Mouse (Mus musculus) yolk sac, embryonic 10.5 days (tissue): ENCODE data around the gene Brms1.

Experiments used
- DNase-seq: peaks from one replicate; pipeline ENCODE4 v3.0.0-alpha.2; 2017; ENCODE audit warnings: low spot score

Brms1 gene

DNA sequence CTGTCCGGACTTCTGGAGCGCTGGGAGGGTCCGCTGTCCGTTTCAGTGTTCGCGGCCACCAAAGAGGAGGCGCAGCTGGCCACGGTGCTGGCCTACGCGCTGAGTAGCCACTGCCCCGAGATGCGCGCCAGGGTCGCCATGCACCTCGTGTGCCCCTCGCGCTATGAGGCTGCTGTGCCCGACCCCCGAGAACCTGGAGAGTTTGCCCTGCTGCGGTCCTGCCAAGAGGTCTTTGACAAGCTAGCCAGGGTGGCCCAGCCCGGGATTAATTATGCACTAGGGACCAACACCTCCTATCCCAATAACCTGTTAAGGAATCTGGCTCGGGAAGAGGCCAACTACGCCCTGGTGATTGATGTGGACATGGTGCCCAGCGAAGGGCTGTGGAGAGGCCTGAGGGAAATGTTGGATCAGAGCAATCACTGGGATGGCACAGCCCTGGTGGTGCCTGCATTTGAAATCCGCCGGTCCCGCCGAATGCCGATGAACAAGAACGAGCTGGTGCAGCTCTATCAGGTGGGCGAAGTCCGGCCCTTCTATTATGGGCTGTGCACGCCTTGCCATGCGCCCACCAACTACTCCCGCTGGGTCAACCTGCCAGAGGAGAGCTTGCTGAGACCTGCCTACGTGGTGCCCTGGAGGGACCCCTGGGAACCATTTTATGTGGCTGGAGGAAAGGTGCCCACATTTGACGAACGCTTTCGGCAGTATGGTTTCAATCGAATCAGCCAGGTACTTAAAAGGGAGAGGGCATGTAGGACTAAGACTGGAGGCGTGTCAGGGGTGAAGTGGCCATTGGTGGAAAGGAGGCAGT lies 1.6 kb upstream of the Brms1 start:
- no peak for DNase-seq

DNA sequence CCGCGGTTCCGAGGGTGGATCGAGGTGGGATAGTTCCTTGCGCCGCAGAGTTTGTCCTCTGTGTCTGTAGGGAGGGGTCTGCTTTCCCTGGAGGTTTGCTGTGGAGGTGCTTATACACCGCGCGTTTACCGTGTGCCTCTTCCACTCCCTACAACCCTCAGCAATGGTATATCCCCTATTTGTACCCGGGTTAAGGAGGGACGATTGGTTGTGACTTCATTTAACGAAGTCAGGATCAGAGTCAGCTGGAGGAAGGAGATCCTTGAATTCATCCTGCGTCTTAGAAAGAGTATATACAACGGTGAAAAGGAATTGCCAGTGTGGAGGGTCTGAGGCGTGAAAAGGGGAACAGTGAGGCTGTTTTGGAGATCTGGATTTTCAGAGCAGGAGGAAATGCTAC lies 434 bp downstream of the Brms1 start:
- no peak for DNase-seq

DNA sequence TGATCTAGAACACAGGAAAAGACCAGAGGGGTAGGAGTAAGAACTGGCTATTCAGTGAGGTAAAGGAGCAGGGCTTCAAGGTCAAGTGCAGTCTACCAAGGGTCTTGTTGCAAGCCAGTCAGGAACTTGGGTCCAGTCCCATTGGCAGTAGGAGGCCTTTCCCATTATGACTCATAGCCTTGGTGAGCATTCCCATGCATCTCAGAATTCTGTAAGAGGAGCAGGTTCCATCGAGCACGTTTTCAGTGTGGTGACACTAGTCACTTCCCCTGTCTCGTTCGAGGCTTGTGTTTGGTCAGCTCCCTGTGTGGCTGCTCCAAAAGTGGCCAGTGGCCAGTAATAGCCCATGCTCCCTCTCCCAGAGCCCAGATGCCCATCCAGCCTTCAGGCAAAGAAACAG lies 4.4 kb downstream of the Brms1 start:
- DNase-seq: no peak

DNA sequence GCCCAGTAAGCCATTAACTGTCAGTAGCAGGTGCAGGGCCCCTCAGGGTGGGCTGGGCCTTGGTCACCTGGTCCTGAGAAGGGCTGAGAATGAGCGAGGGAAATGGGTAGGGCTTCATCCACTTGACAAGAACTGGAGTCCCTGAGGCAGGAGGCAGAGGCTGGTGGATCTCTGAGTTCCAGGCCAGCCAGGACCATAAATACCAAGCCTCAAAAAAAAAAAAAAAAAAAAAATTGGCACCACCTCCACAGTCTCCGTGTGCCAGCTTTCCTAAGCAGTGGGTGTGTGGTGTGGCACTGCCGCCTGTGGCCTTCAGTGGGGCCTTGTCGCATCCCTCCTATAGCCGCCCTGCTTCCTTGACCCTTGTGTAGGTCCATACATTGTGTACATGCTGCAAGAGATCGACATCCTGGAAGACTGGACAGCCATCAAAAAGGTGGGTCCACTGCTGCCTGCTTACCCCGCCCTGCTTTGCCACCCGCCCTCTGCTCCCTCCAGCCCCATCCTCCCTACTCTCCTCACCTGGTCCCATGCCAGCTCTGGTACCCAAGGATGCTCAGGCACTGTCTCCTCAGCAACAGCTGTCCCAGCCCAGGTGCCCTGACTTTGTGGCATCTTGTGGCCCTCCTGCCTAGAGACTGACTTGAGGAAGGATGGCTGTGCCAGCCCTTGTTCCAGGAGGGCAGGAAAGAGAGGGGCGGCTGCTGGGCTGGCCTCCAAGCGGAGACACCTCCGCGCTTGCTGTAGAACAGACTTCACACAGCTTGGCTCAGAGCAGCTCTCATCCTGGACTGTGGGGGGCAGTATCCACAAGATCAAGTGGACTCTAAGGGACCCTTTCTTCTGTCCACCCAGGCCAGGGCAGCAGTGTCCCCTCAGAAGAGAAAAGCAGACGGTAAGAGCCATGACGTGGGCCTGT lies 7.2 kb downstream of the Brms1 start:
- DNase-seq: no peak

DNA sequence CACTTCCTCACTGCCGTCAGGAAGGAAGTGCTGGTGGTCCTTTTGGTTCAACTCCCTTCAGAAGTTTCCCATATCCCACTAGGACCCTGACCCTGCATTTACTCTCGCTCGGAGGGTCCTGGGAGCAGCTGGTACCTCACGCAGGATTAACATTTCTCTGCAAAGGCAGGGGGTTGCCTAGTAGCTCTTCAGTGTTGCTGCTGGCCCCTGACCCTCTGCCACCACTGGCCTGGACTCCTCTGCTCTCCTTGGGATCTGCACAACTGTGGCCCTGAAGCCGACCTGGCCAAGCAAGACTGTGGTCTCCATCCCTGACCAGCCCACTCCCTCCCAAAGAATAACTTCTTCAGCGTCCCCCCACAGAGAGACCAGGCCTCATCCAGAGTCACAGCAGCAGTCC lies 8.2 kb downstream of the Brms1 start:
- no peak for DNase-seq

DNA sequence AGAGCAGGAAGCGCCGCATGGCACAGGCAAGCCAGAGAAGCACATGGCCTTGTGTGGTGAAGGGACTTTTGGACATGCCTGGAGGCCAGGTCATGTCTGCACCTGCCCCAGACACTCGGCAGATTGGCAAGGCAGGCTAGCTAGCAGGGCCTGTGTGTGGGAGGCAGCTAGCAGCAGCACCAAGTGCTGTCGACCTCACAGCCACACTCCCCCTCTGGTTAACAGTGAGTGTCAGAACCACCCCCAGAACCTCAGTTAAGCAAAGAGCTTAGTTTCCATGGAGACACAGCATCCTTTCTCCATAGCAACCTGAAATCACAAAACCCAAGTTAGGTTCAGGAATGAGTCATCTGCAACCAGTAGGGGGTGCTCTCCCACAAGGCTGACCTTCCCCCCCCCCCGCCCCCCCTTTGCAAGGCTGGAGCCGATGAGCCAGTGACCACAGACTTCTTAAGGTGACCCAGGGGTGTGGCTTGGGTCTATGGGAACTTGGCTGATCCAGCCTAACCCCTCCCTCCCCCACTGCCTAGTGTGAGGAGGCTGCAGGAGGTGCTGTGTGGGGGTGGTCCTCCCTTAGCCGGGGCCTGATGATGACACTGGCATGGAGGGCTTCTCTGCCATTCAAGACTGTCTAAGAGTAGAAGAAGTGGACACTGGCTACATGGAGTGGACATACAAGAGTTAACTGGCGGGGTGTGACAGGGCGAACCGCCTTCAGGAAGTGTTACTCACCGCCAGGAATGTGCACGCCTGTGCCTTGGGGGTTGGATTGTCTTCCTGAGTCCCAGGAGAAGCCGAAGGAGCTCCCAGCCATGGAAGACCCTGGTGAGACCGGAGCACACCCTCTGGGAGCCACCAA lies 9.1 kb downstream of the Brms1 start, which contains the start of gene Rin1:
Rin1 (plus strand) TSS at position 435 of the 859 bp plus-strand sequence.
- peak; percentile 83 for DNase-seq

DNA sequence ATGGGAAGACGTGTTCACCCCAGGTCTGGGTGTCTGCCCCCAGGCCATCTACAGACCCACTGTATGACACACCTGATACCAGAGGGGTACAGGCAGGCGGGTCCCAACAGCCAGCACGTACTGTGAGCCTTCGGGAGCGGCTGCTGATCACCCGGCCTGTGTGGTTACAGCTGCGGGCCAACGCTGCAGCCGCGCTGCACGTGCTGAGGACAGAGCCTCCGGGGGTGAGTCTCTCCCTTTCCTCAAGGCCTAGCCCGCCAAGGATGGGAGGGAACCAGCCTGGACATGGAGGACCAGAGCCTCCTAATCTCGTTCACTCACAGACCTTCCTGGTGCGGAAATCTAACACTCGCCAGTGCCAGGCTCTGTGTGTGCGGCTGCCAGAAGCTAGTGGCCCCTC lies 9.9 kb downstream of the Brms1 start:
- DNase-seq: no peak

DNA sequence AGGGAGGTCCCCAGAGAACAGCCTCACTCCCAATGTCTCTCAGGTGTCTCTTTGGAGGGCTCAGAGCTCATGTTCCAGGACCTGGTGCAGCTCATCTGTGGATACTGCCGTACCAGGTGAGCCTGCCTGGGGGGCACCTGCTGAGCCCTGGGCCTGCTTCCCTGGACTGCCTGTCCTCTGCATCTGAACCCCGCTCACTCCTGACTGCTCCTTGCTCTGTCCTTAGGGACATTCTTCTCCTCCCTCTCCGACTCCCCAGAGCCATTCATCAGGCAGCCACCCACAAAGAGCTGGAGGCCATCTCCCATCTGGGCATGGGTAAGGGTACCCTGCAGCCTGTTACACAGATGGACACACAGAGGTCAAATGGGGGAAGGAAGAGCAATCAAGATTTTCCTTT lies 10.4 kb downstream of the Brms1 start:
- no peak for DNase-seq

DNA sequence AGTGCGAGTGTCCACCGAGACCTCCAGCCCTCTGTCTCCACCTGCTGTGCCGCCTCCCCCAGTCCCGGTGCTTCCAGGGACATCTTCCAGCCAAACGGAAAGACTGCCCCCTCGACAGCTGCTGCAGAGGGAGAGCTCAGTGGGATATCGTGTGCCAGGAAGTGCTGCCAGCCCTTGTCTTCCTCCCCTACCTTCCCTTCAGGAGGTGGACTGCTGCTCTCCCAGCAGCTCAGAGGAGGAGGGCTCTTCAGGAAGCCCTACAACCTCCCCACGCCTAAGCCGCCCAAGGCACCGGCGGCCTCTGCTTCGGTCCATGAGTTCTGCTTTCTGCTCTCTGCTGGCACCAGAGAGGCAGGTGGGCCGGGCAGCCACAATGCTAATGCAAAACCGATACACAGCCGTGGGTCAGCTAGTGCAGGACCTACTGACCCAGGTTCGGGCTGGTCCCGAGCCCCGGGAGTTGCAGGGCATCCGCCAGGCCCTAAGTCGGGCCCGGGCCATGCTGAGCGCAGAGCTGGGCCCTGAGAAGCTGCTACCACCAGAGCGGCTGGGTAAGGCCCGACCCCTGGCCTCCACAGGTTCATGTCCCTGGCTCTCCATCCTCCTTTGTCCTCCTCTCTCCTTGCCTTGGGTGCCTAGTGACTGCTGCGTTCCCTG lies 11.1 kb downstream of the Brms1 start:
- no peak for DNase-seq

DNA sequence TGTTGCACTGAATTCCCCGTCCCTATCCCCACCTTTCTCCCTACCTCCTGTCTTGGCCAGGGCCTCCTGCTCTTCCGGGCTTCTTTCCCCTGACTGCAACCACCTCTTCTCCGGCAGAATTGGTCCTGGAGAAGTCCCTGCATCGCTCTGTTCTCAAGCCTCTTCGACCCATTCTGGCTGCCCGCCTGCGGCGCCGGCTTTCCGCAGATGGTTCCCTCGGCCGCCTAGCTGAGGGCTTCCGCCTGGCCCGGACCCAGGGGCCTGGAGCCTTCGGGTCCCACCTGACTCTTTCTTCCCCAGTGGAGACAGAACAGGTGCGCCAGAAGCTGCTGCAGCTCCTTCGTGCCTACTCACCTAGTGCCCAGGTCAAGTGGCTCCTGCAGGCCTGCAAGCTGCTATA lies 11.7 kb downstream of the Brms1 start:
- no peak for DNase-seq

DNA sequence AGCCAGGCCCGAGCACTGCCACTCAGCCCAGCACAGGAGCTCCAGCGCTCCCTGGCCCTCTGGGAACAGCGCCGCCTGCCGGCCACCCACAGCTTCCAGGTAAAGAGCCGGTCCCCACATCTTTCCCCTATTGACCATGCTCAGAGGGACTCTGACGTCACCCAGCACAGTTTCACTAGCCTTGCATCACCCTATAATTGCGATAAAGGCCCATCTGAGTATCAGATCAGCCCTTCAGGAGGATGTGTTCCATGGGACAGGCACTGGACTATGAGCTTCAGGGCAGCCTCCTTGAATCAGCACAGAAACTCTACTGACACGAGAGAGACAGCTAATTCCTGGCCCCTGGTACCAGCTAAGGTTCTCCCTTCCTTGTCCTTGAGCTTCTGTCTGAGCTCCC lies 12.8 kb downstream of the Brms1 start:
- DNase-seq: no peak

DNA sequence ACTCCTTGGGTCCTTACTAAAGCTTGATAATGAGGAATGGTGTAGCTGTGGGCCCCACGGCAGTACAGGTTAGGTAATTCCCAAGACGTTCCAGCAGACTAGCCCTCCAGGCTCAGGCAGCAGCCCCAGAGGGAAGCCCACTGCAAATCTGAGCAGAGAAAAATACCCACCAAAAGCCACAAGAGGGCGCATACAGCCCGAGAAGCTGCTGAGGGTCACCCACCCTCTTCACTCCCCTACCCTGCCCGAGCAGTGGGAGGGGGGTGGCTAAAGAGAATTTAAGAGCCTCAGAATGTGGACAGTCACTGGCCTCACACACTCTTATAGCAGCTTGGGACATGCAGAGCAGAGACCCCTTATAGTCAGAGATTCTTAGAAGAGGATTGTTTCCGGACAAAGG lies 15.1 kb downstream of the Brms1 start:
- DNase-seq: peak; percentile 57

DNA sequence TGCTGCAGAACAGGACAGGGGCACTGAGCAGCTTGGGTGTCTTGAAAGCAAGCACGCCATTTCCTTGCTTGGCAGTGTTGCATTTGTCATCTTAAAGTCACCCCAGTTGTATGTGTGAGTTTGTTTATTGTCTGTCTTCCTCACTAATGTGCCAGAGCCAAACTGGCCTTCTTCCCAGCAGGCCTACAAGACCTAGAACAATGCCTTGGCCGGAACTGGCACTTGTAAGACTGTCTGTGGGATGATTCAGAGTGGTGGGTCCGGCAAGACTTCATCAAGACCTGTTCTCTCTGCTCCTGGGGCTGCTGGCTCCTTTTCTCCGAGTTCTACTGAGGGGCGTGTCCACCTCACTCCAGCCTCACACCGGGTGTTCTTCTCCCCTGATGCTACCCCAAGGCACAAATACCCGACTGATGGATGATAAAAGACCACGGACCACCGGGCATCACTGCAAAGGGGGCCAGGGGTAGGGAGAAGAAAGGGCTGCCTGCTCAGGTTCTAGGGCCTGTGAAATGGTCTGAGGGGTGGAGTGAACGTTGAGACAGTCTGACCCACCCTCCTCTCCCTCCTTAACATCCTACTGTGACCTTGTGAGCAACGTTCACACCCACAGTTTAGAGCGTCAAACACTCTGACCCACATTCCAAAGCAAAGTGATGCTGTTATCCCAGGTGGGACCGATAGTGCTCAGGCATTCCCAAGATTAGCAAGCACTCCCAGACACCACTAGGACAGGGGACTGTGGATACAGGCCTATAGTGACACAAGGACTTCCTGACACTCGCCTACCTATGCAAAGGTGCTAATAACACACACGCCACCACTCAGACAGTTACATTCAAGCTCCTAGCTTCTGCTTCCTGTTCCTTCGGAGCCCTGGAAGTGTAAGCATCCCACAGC lies 17.0 kb downstream of the Brms1 start:
- no peak for DNase-seq

DNA sequence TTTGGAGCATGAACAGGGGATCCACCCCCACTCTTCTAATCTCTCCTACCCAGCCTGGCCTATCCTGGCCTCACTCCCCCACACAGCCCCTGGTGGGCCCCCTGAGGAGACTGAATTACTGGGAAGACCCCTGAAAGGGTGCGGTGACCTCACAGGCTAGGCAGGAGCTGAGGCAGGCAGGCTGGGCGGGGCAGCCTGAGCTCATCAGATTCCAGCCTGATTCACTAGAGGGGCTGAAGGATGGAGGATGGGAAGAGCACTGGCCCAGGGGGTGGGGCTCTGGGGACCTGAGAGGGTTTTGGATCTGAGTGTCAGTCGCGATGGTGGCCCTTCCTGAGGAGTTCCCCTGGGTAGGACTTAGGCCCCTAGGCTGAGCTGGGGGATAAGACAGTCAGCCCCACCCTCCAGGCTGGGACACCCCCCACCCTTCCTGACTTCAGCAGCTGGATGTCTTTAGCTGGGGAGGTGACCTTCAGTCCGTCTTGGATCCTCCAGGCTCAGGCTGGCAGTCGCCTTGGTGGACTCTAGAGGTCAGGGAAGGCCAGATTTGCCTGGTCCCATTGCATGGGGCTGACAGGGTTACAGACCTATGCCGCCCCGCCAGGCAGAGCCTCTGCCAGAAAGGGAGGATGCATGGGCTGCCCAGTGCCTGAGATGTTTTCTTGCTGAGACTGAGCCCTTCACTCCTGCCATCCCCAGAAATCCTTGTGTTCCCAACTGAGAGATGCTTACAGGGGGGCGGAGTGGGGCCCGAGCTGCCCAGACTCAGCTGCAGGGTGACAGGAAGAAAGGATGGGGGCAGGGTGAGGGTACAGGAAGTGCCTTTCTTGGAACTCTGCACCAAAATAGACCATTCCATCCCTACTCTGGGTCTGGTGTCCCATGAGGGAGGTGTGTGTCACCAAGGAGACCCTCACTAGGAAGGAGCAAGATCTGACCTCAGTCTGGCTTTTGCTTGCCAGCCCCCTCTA lies 17.9 kb downstream of the Brms1 start:
- DNase-seq: no peak

DNA sequence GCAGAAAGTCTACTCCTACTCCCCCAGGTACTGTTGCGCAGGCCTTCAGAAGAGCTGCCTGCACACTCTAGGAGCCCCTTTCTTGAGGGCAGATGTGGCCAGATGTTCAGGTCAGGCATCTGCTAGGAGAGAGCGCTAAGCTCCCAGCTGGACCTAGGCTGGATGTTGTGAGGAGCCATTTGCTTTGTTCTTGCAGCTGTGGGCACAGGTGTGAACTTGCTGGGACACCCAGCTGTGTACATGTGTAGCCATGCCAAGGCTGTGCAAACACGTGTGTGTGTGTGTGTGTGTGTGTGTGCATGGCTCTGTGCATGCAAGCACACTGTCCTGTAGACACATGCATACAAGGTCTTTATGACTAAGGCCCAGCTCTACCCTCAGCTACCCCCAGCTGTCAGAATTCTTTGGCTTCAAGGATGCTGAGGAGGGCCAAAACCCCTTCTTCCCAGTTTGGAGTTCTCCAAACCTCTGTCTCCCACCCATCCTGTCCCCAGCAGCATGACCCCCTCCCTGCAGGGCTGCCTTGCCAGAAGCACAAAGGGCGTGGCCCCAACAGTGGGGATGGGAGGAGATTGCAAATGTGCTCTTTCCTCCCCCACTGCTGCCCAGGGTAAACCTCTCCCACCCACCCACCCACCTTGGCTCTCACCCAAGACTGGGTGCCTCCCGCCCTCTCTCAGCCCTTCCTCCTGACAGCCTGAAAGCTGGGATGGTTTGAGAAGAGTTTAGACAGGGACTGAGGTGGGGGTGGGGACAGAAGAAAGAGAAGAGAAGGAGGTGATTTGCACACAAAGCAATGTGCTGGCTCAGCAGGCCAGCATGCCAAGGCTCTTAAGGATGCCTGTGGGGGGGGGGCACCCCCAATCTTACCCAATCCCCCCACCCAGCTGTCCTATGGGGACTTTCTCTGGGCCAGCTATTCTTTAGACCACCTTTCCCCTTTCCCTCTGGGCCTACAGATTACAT lies 19.5 kb downstream of the Brms1 start:
- DNase-seq: no peak

DNA sequence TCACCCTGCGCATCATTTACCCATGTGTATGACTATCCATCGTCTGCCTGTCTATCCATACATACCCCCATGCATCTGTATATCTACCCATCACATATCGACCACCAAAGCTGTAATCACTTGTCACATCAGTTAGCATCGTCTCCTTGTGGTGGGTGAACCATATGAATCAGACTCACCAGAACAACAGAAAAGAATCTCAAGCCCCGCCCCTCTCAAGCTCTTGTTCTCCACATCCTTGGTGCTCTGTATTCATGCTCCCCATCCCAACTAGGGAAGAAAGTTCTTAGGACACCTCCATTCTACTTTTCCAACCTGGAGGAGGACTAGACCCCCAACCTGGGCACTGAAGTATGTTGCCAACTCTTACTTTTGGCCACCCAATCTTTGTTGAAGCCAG lies 20.9 kb downstream of the Brms1 start:
- DNase-seq: no peak

DNA sequence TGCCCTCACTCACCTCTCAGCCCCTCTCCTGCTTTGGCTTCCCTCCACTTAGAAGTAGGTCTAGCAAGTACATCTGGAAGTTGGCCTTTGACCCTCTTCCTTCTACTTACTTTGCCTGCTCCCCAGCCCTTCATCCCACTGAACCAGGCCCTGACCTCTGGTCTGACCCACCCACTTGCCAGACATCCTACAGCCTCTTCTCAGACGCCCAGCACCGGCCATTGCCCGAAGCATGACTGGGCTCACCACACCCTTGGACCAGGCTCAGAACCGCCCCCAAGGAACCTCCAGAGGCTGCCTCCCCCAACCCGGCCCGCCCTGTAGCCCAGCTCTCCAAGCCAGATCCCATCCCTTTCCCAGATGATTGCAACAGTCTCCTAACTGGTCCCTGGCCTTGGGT lies 21.3 kb downstream of the Brms1 start:
- DNase-seq: peak; percentile 72

DNA sequence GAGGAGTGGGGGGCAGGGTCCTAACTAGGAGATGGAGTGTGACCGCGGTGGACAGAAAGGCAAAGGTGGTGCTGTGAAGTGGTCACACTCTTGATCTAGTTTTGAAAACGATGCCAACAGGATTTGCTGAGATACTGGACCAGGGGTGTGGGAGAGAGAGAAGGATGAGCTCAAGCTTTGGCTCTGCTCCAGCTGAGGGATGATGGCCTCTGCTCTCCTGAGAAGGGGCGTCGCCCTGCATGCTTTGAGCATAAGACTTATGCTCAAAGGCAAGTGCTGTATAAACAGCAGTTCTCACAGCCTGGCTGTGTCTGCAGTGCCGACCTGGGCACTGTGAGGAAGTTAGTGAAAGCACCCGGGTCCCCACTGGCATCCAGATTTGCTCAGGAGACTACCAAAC lies 23.9 kb downstream of the Brms1 start:
- no peak for DNase-seq
